Mouse (Mus musculus): ENCODE results near the gene Jade2. TPM values are rescaled to one million over a fixed set of nuclear protein-coding genes. Genes with fewer than 3 reads are reported as not detected.
A peak's percentile ranks its signal among the peaks of the same experiment; 100 is the strongest.

Gene Jade2
- polyA plus RNA-seq, 1 experiment from 2014 or later = 0.55 TPM

GRCm38 (mm10) chr11:51843898-51844297, 13.6 kb downstream of the Jade2 start:
- no peak for ATAC-seq (ENCODE audit: low read depth)
- no peaks in the 10 kb centered on the region for H3K9me3 ChIP-seq (replicated peaks)
- H3K4me1 ChIP-seq (replicated peaks) = peaks cover 67% of the 10 kb centered on the region
- no peak overlapping the region for H3K4me2 ChIP-seq
- no peaks in the 10 kb centered on the region for H3K27me3 ChIP-seq
- DNase-seq = no peak
- H3K4me3 ChIP-seq (replicated peaks) = no peak overlapping the region
- H3K27ac ChIP-seq = no peak overlapping the region
- H3K36me3 ChIP-seq = no peaks in the 10 kb centered on the region
- no peak overlapping the region for H3K9ac ChIP-seq

DNA sequence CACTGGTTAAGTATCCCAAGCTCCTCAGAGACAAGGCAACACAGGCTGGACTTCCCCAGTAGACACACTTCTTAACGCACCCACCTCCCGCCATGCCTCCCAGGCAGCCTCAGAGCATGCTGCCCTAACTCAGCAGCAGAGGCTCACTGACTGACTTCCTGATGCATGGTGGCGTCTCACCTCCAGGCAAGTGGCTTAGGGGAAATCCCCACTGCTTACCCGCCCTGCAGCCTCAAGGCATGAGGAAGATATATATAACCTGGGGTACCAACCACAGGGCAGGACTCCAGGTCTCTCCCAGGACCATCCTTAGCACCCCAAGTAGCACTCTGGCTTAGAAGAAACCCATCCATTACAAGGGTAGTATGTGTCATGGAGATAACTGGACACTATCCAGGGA, 14.3 kb downstream of the Jade2 start:
- ATAC-seq (ENCODE audit: low read depth) (no peak), DNase-seq (no peak)
- Histone ChIP-seq H3K9me3 (replicated peaks) (no peaks in the 10 kb centered on the region), H3K4me2 (no peak overlapping the region), H3K36me3 (no peaks in the 10 kb centered on the region), H3K9ac (no peak overlapping the region), H3K27me3 (no peaks in the 10 kb centered on the region), H3K4me3 (replicated peaks) (no peak overlapping the region), H3K27ac (no peak overlapping the region), H3K4me1 (replicated peaks) (peaks cover 67% of the 10 kb centered on the region)
- 74% methylated on average over 4 of the region's 4 CpGs for WGBS (ENCODE audit: insufficient replicate concordance)

DNA sequence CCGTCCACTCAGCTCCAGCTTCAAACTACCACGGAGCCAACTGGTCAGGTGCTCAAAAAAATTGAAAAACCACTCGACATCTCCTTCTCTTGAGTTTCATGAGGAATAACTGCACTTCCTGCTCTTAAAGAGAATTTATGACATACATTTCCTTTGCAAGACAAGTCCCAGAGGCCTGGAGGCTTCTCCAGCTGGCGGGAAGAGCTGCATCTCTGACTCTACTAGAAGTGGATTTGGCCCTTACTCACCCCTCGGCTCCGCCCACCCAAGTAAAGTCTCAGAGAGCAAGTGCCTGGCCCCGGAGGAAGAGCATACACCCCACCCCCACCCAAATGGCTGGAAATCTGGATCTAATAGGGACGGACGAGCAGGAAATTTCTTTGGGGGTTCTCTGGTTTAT, 16.3 kb downstream of the Jade2 start:
- H3K4me3 ChIP-seq (replicated peaks) = peak overlapping the region; percentile 39
- H3K4me2 ChIP-seq = peak overlapping the region; percentile 69
- ATAC-seq (ENCODE audit: low read depth) = peak; percentile 41; the same call in 1 of the 2 replicates
- no peaks in the 10 kb centered on the region for H3K27me3 ChIP-seq
- no peaks in the 10 kb centered on the region for H3K9me3 ChIP-seq (replicated peaks)
- H3K4me1 ChIP-seq (replicated peaks) = peaks cover 66% of the 10 kb centered on the region
- peak overlapping the region; percentile 95 for H3K27ac ChIP-seq
- H3K9ac ChIP-seq = peak overlapping the region; percentile 68
- no peak for DNase-seq
- no peaks in the 10 kb centered on the region for H3K36me3 ChIP-seq
- WGBS (ENCODE audit: insufficient replicate concordance) = 46% methylated on average over 9 of the region's 9 CpGs

- H3K36me3 ChIP-seq = no peaks in the 10 kb centered on the region
- no peaks in the 10 kb centered on the region for H3K9me3 ChIP-seq (replicated peaks)
- ATAC-seq (ENCODE audit: low read depth) = peak; percentile 87
- peak overlapping the region; percentile 68 for H3K9ac ChIP-seq
- peaks cover 67% of the 10 kb centered on the region for H3K4me1 ChIP-seq (replicated peaks)
- 26% methylated on average over 9 of the region's 9 CpGs for WGBS (ENCODE audit: insufficient replicate concordance)
- no peaks in the 10 kb centered on the region for H3K27me3 ChIP-seq
- DNase-seq = peak; percentile 57
- H3K4me3 ChIP-seq (replicated peaks) = peak overlapping the region; percentile 39
- peak overlapping the region; percentile 95 for H3K27ac ChIP-seq
- peak overlapping the region; percentile 69 for H3K4me2 ChIP-seq
These were observed 16.8 kb downstream of the Jade2 start for GRCm38 (mm10) chr11:51840657-51841056.

- Histone ChIP-seq H3K9ac (peak overlapping the region; percentile 68), H3K4me1 (replicated peaks) (peaks cover 68% of the 10 kb centered on the region), H3K9me3 (replicated peaks) (no peaks in the 10 kb centered on the region), H3K4me3 (replicated peaks) (no peak overlapping the region), H3K27ac (peak overlapping the region; percentile 95), H3K27me3 (no peaks in the 10 kb centered on the region), H3K4me2 (peak overlapping the region; percentile 69), H3K36me3 (no peaks in the 10 kb centered on the region)
- peak; percentile 54 for ATAC-seq (ENCODE audit: low read depth)
- 75% methylated on average over 11 of the region's 11 CpGs for WGBS (ENCODE audit: insufficient replicate concordance)
- DNase-seq = no peak
These were observed 17.5 kb downstream of the Jade2 start for GRCm38 (mm10) chr11:51839973-51840372.

DNA sequence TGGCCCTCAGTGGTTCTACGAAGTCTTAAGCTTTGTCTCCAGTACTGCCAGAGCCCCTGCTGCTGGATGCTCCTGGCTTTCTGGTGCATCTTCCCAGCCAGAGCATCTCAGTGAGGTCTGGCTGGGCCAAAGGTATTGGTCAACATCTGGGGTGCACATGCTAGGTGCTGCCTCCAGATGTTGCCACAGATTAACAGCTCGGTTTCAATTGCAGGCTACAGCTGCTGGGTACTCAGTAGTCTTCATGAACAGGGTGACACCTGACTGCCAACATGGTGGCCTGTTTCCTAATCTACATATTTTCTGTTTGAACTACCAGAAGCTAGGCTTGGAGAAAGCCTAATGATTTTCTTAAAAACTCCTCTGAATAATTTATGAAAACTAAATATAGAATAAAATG, 18.3 kb downstream of the Jade2 start:
- H3K4me2 ChIP-seq = 0 out of 2 replicates have a peak overlapping the region, but pooled peaks have one; percentile 69
- 63% methylated on average over 2 of the region's 2 CpGs for WGBS (ENCODE audit: insufficient replicate concordance)
- peak; percentile 57 for ATAC-seq (ENCODE audit: low read depth)

GRCm38 (mm10) chr11:51837164-51838153, 20.0 kb downstream of the Jade2 start:
- 62% methylated on average over 8 of the region's 8 CpGs for whole genome bisulfite sequencing (ENCODE audit: insufficient replicate concordance)
- Histone ChIP-seq H3K9me3 (replicated peaks) (no peaks in the 10 kb centered on the region), H3K36me3 (no peaks in the 10 kb centered on the region), H3K4me3 (replicated peaks) (no peak overlapping the region), H3K27ac (peak overlapping the region; percentile 95), H3K27me3 (no peaks in the 10 kb centered on the region), H3K9ac (peak overlapping the region; percentile 19; the same call in 1 of the 2 replicates), H3K4me1 (replicated peaks) (peaks cover 80% of the 10 kb centered on the region), H3K4me2 (no peak overlapping the region)
- ATAC-seq (ENCODE audit: low read depth) = no peak
- DNase-seq = no peak

More for the DNA sequence above, 18.3 kb downstream of the Jade2 start:
- H3K27ac ChIP-seq = peak overlapping the region; percentile 95
- no peak overlapping the region for H3K4me3 ChIP-seq (replicated peaks)
- no peak for DNase-seq
- peaks cover 68% of the 10 kb centered on the region for H3K4me1 ChIP-seq (replicated peaks)
- H3K9me3 ChIP-seq (replicated peaks) = no peaks in the 10 kb centered on the region
- peak overlapping the region; percentile 7; the same call in 1 of the 2 replicates for H3K9ac ChIP-seq
- H3K27me3 ChIP-seq = no peaks in the 10 kb centered on the region
- H3K36me3 ChIP-seq = no peaks in the 10 kb centered on the region

DNA sequence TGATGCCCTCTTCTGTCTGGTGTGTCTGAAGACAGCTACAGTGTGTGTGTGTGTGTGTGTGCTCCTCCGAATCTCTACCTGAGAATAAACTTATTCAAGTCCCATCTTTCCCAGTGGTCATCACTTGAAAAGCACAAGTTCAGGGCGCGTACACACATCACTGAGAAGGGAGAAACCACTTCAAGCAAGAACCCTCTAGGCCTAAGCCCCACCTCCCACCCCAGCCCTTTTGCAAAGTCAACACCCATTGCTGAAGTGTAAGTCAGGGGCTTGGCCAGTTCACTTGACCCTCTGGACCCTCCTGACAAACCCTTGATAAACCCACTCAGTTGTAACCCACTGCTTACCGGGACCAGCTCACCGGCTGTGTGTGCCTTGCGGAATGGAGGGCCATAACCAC, 20.9 kb downstream of the Jade2 start:
- 0 out of 2 replicates have a peak overlapping the region, but pooled peaks have one; percentile 1 for H3K9ac ChIP-seq
- ATAC-seq (ENCODE audit: low read depth) = no peak
- 89% methylated on average over 6 of the region's 6 CpGs for WGBS (ENCODE audit: insufficient replicate concordance)
- no peak overlapping the region for H3K4me3 ChIP-seq (replicated peaks)
- DNase-seq = no peak
- H3K27me3 ChIP-seq = no peaks in the 10 kb centered on the region
- no peak overlapping the region for H3K4me2 ChIP-seq
- H3K36me3 ChIP-seq = no peaks in the 10 kb centered on the region
- no peak overlapping the region for H3K27ac ChIP-seq
- H3K9me3 ChIP-seq (replicated peaks) = no peaks in the 10 kb centered on the region
- H3K4me1 ChIP-seq (replicated peaks) = peaks cover 80% of the 10 kb centered on the region

DNA sequence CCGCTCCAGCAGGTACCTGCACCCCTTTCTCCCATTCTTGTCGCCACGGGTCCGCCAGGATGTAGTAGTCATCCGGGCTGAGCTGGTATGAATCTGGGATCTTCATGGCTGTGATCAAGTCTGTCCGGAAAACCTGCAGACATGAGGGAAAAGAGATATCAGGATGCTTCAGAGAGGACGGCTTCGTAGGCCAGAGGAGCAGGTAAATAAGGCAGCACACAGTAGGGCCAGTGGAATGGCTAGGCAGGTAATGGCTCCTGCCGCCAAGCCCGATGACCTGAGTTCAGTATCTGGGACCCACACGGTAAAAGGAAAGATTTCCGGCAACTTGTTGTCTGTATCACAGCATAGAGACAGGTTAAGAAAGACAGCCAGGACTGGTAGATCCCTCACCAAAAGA, 21.9 kb downstream of the Jade2 start:
- ATAC-seq (ENCODE audit: low read depth) (no peak), DNase-seq (no peak)
- Histone ChIP-seq H3K4me2 (no peak overlapping the region), H3K36me3 (no peaks in the 10 kb centered on the region; the same call in 1 of the 2 replicates), H3K9me3 (replicated peaks) (no peaks in the 10 kb centered on the region), H3K27ac (no peak overlapping the region), H3K27me3 (no peaks in the 10 kb centered on the region), H3K9ac (no peak overlapping the region), H3K4me1 (replicated peaks) (peaks cover 80% of the 10 kb centered on the region), H3K4me3 (replicated peaks) (no peak overlapping the region)
- WGBS (ENCODE audit: insufficient replicate concordance) = 88% methylated on average over 12 of the region's 12 CpGs

GRCm38 (mm10) chr11:51834067-51834411, 23.4 kb downstream of the Jade2 start:
- Histone ChIP-seq H3K4me2 (no peak overlapping the region), H3K36me3 (no peaks in the 10 kb centered on the region; the same call in 1 of the 2 replicates), H3K9me3 (replicated peaks) (no peaks in the 10 kb centered on the region), H3K27ac (no peak overlapping the region), H3K4me3 (replicated peaks) (no peak overlapping the region), H3K27me3 (no peaks in the 10 kb centered on the region), H3K9ac (no peak overlapping the region), H3K4me1 (replicated peaks) (peaks cover 65% of the 10 kb centered on the region)
- ATAC-seq (ENCODE audit: low read depth) = no peak
- WGBS (ENCODE audit: insufficient replicate concordance) = 82% methylated on average over 8 of the region's 8 CpGs
- DNase-seq = no peak

- Histone ChIP-seq H3K27ac (peak overlapping the region; percentile 47), H3K4me2 (no peak overlapping the region), H3K27me3 (no peaks in the 10 kb centered on the region), H3K4me1 (replicated peaks) (peaks cover 60% of the 10 kb centered on the region), H3K4me3 (replicated peaks) (no peak overlapping the region), H3K9ac (no peak overlapping the region), H3K9me3 (replicated peaks) (no peaks in the 10 kb centered on the region), H3K36me3 (no peaks in the 10 kb centered on the region; the same call in 1 of the 2 replicates)
- ATAC-seq (ENCODE audit: low read depth) (no peak), DNase-seq (no peak)
- 65% methylated on average over 10 of the region's 10 CpGs for WGBS (ENCODE audit: insufficient replicate concordance)
These were observed 23.9 kb downstream of the Jade2 start for GRCm38 (mm10) chr11:51833393-51834066.
